Mouse (Mus musculus) midbrain, embryonic 15.5 days (tissue): ENCODE results near the gene Vsig2. TPM values are rescaled to one million over a fixed set of nuclear protein-coding genes. Genes with fewer than 3 reads are reported as not detected.

Source experiments
- ATAC-seq: fragments of 200-750 bp; cut with Nextera tagmentation; replicated peaks from 2 replicates; pipeline ENCODE4 v1.8.0; 2017; ENCODE audit warnings: moderate TSS enrichment
- H3K27ac ChIP-seq: fragments of 300-500 bp; sonication (generic); 2 replicates; pipeline ENCODE4 v1.5.1; 2015; ENCODE audit warnings: mild to moderate bottlenecking, inconsistent platforms
- H3K27me3 ChIP-seq: fragments of 300-500 bp; sonication (generic); replicated peaks from 2 replicates; pipeline ENCODE4 v1.6.1; 2015; ENCODE audit warnings: inconsistent platforms
- H3K36me3 ChIP-seq: fragments of 300-500 bp; sonication (generic); replicated peaks from 2 replicates; pipeline ENCODE4 v1.6.1; 2015; ENCODE audit warnings: inconsistent platforms
- H3K4me1 ChIP-seq: fragments of 300-500 bp; sonication (generic); 2 replicates; pipeline ENCODE4 v1.6.1; 2015; ENCODE audit warnings: inconsistent platforms
- H3K4me2 ChIP-seq: fragments of 300-500 bp; sonication (generic); 2 replicates; pipeline ENCODE4 v1.6.1; 2015; ENCODE audit warnings: inconsistent platforms, mild to moderate bottlenecking, moderate library complexity
- H3K4me3 ChIP-seq: fragments of 300-500 bp; sonication (generic); 2 replicates; pipeline ENCODE4 v1.5.1; 2015; ENCODE audit warnings: mild to moderate bottlenecking, inconsistent platforms
- H3K9ac ChIP-seq: fragments of 300-500 bp; sonication (generic); 2 replicates; pipeline ENCODE4 v1.6.1; 2015; ENCODE audit warnings: mild to moderate bottlenecking, inconsistent platforms
- H3K9me3 ChIP-seq: fragments of 300-500 bp; sonication (generic); 2 replicates; pipeline ENCODE4 v1.6.1; 2016; ENCODE audit warnings: inconsistent platforms
- WGBS: fragments of 180-500 bp; shearing (Covaris S2); methylation state at CpG from one replicate; pipeline ENCODE4 v1.1.7; 2015; ENCODE audit warnings: mixed read lengths; 5-methylcytosine and 5-hydroxymethylcytosine counted together
- polyA plus RNA-seq: library from polyadenylated mRNA; unstranded; fragments of >200 nt; fragmentation: Nextera tagmentation; extraction: Ambion mirVana; gene quantifications from 2 replicates; pipeline ENCODE4 v1.2.1, GENCODE M21; 2015

Vsig2 gene
- 0.46 and 0.59 TPM in 2 replicates for polyA plus RNA-seq

DNA sequence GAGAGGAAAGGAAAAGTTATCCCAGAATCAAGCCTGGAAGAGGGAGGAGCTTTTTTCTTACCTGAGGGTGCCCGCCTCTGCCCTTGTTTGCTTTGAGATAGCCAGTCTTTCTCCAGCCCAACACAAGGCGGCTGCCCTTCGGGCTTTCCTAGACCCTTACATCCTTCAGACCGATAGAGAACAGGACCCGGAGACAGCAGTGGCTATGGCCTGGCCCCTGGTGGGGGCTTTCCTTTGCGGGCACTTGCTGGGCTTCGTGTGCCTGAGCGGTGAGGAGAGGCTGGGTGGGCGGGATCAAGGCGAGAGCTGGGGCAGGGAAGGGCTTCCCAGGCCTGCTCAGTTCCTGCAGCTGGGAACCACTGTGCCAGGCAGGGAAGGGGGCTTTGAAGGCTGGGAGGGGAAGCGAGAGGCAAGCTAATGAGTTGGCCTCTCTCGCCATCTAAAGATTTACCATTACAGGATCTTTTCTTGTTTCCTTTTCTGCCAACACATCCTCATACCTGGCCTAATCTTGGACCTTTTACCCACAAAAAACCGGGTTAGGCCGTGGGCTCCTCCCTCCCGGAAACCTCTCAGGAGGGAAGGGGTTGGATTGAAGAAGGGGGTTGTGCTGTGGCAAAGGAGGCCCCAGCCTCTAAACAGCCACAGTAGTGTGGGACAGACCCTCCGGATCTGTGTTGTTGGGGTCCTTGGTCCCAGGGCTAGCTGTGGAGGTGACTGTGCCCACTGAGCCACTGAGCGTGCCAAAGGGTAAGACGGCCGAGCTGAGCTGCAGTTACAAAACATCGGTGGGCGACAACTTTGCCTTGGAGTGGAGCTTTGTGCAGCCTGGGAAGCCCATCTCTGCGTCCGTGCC is at the start of gene Vsig2:
Vsig2 (plus strand) TSS at position 86 of the 856 bp plus-strand sequence.
- H3K36me3 ChIP-seq, result no peaks in the 10 kb centered on the region
- peaks cover 8% of the 10 kb centered on the region; the same call in 1 of the 2 replicates for H3K27me3 ChIP-seq
- H3K9ac ChIP-seq, result no peak within 1 kb of the TSS
- no peak within 1 kb of the TSS for H3K27ac ChIP-seq
- WGBS, result 49% methylated on average over 23 of the region's 23 CpGs
- H3K4me1 ChIP-seq, result peaks cover 2% of the 10 kb centered on the region; the same call in 1 of the 2 replicates
- no peak for ATAC-seq
- no peak within 1 kb of the TSS for H3K4me3 ChIP-seq
- H3K4me2 ChIP-seq, result no peak within 1 kb of the TSS
- no peaks in the 10 kb centered on the region for H3K9me3 ChIP-seq

DNA sequence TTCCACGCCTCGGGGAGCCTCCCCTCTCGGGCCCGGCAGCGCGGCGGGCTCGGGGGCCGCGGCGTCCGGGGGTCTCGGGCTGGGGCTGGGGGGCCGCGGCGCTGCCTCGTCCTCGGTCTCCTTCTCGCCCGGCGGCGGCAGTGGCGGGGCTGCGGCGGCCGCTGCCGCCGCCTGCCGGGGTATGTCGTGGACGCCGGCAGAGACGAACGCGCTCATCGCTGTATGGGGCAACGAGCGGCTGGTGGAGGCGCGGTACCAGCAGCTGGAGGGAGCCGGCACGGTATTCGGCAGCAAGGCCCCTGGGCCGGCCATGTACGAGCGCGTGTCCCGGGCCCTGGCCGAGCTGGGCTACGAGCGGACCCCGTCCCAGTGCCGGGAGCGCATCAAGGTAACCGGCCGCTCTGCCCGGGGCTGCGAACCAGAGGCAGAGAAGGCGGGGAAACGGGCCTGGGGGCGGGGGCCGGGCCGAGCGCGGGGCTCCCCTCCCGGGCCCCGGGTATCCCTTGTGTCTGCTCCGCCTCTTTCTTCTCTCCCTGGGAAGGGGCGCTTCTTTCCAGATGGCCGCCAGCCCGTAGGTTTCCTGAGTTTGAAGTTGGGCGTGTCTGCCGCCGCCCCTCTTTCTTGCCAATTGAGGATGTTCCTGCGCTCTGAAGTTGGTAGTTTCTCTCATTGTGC is 49.5 kb upstream of the Vsig2 start:
- Histone ChIP-seq H3K9me3 (no peaks in the 10 kb centered on the region), H3K4me1 (peaks cover 31% of the 10 kb centered on the region), H3K4me2 (peak overlapping the region; percentile 89), H3K36me3 (no peaks in the 10 kb centered on the region), H3K27ac (peak overlapping the region; percentile 99), H3K27me3 (no peaks in the 10 kb centered on the region), H3K9ac (peak overlapping the region; percentile 95), H3K4me3 (peak overlapping the region; percentile 97)
- ATAC-seq, result peak; percentile 83
- under 1% methylated on average over 75 of the region's 75 CpGs for WGBS

DNA sequence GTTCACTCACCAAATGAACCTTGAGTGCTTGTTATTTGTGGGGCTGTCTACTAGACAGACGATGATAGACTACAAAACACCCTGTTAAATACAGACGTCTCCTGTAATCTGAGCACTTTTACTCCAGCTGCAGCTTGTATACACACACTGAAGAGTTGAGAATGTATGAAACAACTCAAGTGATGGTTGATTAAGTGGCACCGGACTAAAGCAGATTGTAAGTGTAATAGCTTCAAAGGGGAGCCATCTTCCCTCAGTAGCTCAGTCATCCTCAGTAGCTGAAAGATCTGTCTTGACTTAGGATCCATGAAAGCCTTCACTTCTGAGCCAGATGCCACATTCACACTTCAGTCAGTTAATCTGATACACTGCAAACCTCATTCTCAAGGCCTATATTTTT is 43.3 kb upstream of the Vsig2 start:
- Histone ChIP-seq H3K9me3 (no peaks in the 10 kb centered on the region), H3K4me2 (no peak overlapping the region), H3K36me3 (no peaks in the 10 kb centered on the region), H3K27ac (no peak overlapping the region), H3K4me3 (no peak overlapping the region), H3K27me3 (no peaks in the 10 kb centered on the region), H3K4me1 (peaks cover 13% of the 10 kb centered on the region), H3K9ac (no peak overlapping the region)
- WGBS, result 85% methylated on average over 3 of the region's 3 CpGs
- no peak for ATAC-seq

- Histone ChIP-seq H3K9ac (no peak overlapping the region), H3K4me3 (no peak overlapping the region), H3K36me3 (no peaks in the 10 kb centered on the region), H3K4me1 (peaks cover 8% of the 10 kb centered on the region; the same call in 1 of the 2 replicates), H3K27ac (no peak overlapping the region), H3K9me3 (no peaks in the 10 kb centered on the region), H3K4me2 (no peak overlapping the region), H3K27me3 (no peaks in the 10 kb centered on the region)
- ATAC-seq, result no peak
Measured at GRCm38 (mm10) chr9:37496325-37496724, 42.7 kb upstream of the Vsig2 start.

DNA sequence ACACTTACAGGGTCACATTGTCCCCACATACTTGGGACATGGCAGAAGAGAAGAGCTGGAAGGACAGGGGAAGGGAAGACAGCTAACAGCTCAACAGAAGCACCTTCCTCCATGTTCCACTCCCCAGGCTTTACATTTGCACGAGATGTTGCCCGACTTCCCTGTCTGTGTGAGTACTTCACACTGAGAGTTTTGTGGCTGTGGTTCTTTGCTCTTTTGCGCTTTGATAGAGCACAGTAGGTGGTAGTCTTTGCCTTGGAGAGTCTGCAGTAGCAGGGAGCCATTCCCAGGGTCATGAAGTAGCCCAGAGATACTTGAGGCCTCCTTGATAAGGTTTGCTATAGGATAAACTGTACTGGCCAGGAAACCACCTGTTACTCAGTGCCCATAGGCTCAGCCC is 38.9 kb upstream of the Vsig2 start:
- Histone ChIP-seq H3K4me1 (no peaks in the 10 kb centered on the region), H3K27me3 (no peaks in the 10 kb centered on the region), H3K9me3 (no peaks in the 10 kb centered on the region), H3K9ac (no peak overlapping the region), H3K4me3 (no peak overlapping the region), H3K27ac (no peak overlapping the region), H3K4me2 (no peak overlapping the region), H3K36me3 (no peaks in the 10 kb centered on the region)
- no peak for ATAC-seq
- 83% methylated on average over 3 of the region's 3 CpGs for WGBS

GRCm38 (mm10) chr9:37501170-37501569 is 37.9 kb upstream of the Vsig2 start:
- Histone ChIP-seq H3K4me1 (no peaks in the 10 kb centered on the region), H3K4me2 (no peak overlapping the region), H3K27me3 (no peaks in the 10 kb centered on the region), H3K27ac (no peak overlapping the region), H3K9me3 (no peaks in the 10 kb centered on the region), H3K36me3 (no peaks in the 10 kb centered on the region), H3K9ac (no peak overlapping the region), H3K4me3 (no peak overlapping the region)
- ATAC-seq, result no peak
- WGBS, result 94% methylated on average over 1 of the region's 1 CpGs

DNA sequence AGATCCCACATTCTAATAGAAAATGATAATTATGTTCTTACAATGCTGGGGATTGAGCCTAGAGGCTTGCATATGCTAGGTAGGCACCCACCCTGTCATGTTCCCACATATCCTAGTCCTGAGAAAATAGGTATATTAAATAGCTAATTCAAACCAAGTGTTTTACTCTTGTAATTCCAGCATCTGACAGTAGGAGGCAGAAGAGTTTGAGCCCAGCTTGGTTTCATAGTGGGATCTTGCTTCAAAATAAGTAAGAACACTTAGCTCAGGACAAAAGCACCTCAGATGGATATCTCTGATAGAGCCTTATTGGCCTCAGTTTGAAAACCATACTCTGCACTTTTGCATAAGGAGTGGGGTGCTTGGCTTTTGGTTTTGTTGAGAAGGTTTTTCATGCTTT is 34.7 kb upstream of the Vsig2 start:
- H3K9ac ChIP-seq, result no peak overlapping the region
- H3K4me1 ChIP-seq, result no peaks in the 10 kb centered on the region
- H3K9me3 ChIP-seq, result no peaks in the 10 kb centered on the region
- H3K36me3 ChIP-seq, result no peaks in the 10 kb centered on the region
- no peak overlapping the region for H3K27ac ChIP-seq
- H3K4me2 ChIP-seq, result no peak overlapping the region
- no peaks in the 10 kb centered on the region for H3K27me3 ChIP-seq
- ATAC-seq, result no peak
- no peak overlapping the region for H3K4me3 ChIP-seq

GRCm38 (mm10) chr9:37506023-37506422 is 33.0 kb upstream of the Vsig2 start:
- ATAC-seq, result no peak
- H3K4me1 ChIP-seq, result no peaks in the 10 kb centered on the region
- WGBS, result 93% methylated on average over 1 of the region's 1 CpGs
- H3K36me3 ChIP-seq, result no peaks in the 10 kb centered on the region
- no peak overlapping the region for H3K27ac ChIP-seq
- H3K4me3 ChIP-seq, result no peak overlapping the region
- no peaks in the 10 kb centered on the region for H3K9me3 ChIP-seq
- H3K4me2 ChIP-seq, result no peak overlapping the region
- H3K27me3 ChIP-seq, result no peaks in the 10 kb centered on the region
- H3K9ac ChIP-seq, result no peak overlapping the region

GRCm38 (mm10) chr9:37512097-37512496 is 27.0 kb upstream of the Vsig2 start:
- ATAC-seq, result no peak
- H3K4me3 ChIP-seq, result no peak overlapping the region
- no peaks in the 10 kb centered on the region for H3K36me3 ChIP-seq
- peaks cover under 1% of the 10 kb centered on the region; the same call in 1 of the 2 replicates for H3K4me1 ChIP-seq
- no peaks in the 10 kb centered on the region for H3K9me3 ChIP-seq
- 97% methylated on average over 2 of the region's 2 CpGs for WGBS
- H3K27ac ChIP-seq, result no peak overlapping the region
- H3K9ac ChIP-seq, result no peak overlapping the region
- no peak overlapping the region for H3K4me2 ChIP-seq
- no peaks in the 10 kb centered on the region for H3K27me3 ChIP-seq

- H3K4me1 ChIP-seq, result peaks cover 7% of the 10 kb centered on the region; the same call in 1 of the 2 replicates
- no peak overlapping the region for H3K9ac ChIP-seq
- H3K36me3 ChIP-seq, result no peaks in the 10 kb centered on the region
- ATAC-seq, result no peak
- H3K27ac ChIP-seq, result no peak overlapping the region
- H3K27me3 ChIP-seq, result no peaks in the 10 kb centered on the region
- 76% methylated on average over 3 of the region's 3 CpGs for WGBS
- no peak overlapping the region for H3K4me2 ChIP-seq
- H3K9me3 ChIP-seq, result no peaks in the 10 kb centered on the region
- H3K4me3 ChIP-seq, result no peak overlapping the region
Measured at GRCm38 (mm10) chr9:37514456-37514855, 24.6 kb upstream of the Vsig2 start.

GRCm38 (mm10) chr9:37517467-37517866 is 21.6 kb upstream of the Vsig2 start:
- Histone ChIP-seq H3K36me3 (no peaks in the 10 kb centered on the region), H3K4me3 (no peak overlapping the region), H3K4me1 (peaks cover 7% of the 10 kb centered on the region; the same call in 1 of the 2 replicates), H3K4me2 (no peak overlapping the region), H3K9me3 (no peaks in the 10 kb centered on the region), H3K9ac (no peak overlapping the region), H3K27me3 (no peaks in the 10 kb centered on the region), H3K27ac (no peak overlapping the region)
- 86% methylated on average over 1 of the region's 1 CpGs for whole genome bisulfite sequencing
- ATAC-seq, result no peak

DNA sequence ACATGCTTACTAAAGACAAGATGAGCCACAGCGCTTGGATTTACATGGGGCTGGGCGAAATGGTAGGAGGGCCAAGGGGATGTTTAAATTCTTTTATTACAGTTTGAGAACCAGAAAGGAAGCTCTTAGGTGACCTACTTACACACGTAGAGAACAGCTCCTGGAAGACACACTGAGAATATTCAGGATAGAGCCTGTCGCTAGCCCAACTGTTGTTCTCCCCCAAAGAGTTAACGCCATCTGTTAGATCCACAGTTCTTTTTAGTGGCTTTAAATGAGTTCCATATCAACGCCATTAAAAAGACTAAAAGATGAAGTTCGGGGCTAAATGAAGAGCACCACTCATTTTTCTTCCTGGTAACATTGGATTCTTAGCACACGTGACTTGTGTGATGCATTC is 20.1 kb upstream of the Vsig2 start:
- Histone ChIP-seq H3K4me3 (no peak overlapping the region), H3K27ac (no peak overlapping the region), H3K4me1 (peaks cover 7% of the 10 kb centered on the region; the same call in 1 of the 2 replicates), H3K9ac (no peak overlapping the region), H3K4me2 (no peak overlapping the region), H3K9me3 (no peaks in the 10 kb centered on the region), H3K36me3 (no peaks in the 10 kb centered on the region; the same call in 1 of the 2 replicates), H3K27me3 (no peaks in the 10 kb centered on the region)
- 92% methylated on average over 8 of the region's 8 CpGs for WGBS
- no peak for ATAC-seq
